Mouse (Mus musculus) intestine, postnatal 0 days (tissue): ENCODE measurements at regions not wholly inside any gene's neighbourhood (a gene's known extent, or its start where the extent isn't known, plus 50 kb on each side); places are given as distances from the start of the nearest gene placed in this dataset.

Experiments
- ATAC-seq: fragments of 200-750 bp; cut with Nextera tagmentation; 2 replicates; pipeline ENCODE4 v1.8.0; 2017; ENCODE audit warnings: mild to moderate bottlenecking, moderate TSS enrichment, moderate library complexity
- H3K27ac ChIP-seq: fragments of 300-500 bp; sonication (generic); 2 replicates; pipeline ENCODE4 v1.5.1; 2014; ENCODE audit warnings: mild to moderate bottlenecking, low read depth, low read length, moderate library complexity
- H3K27me3 ChIP-seq: fragments of 300-500 bp; sonication (generic); replicated peaks from 2 replicates; pipeline ENCODE4 v1.6.1; 2014; ENCODE audit warnings: low read length, mixed read lengths; ENCODE audit not compliant: control insufficient read depth, insufficient read depth
- H3K36me3 ChIP-seq: fragments of 300-500 bp; sonication (generic); 2 replicates; pipeline ENCODE4 v1.6.1; 2014; ENCODE audit warnings: mild to moderate bottlenecking, moderate library complexity; ENCODE audit not compliant: control insufficient read depth, insufficient read depth
- H3K4me1 ChIP-seq: fragments of 300-500 bp; sonication (generic); replicated peaks from 2 replicates; pipeline ENCODE4 v1.6.1; 2014; ENCODE audit warnings: antibody characterized with exemption, low read length, mixed read lengths; ENCODE audit not compliant: control insufficient read depth, insufficient read depth
- H3K4me2 ChIP-seq: fragments of 300-500 bp; sonication (generic); replicated peaks from 2 replicates; pipeline ENCODE4 v1.6.1; 2014; ENCODE audit warnings: low read depth, mild to moderate bottlenecking, moderate library complexity
- H3K4me3 ChIP-seq: fragments of 300-500 bp; sonication (generic); 2 replicates; pipeline ENCODE4 v1.5.1; 2014; ENCODE audit warnings: low read depth, low read length
- H3K9ac ChIP-seq: fragments of 300-500 bp; sonication (generic); 2 replicates; pipeline ENCODE4 v1.6.1; 2014; ENCODE audit warnings: mild to moderate bottlenecking, low read depth, low read length
- H3K9me3 ChIP-seq: fragments of 300-500 bp; sonication (generic); 2 replicates; pipeline ENCODE4 v1.6.1; 2016; ENCODE audit warnings: mixed run types; ENCODE audit not compliant: control insufficient read depth
- CTCF ChIP-seq: sonication (generic); IDR thresholded peaks from 2 replicates; pipeline ENCODE4 v1.5.1; 2016; ENCODE audit warnings: low read depth, mild to moderate bottlenecking, control low read depth, antibody characterized with exemption, moderate library complexity
- WGBS: fragments of 180-500 bp; shearing (Covaris S2); extraction: QIAGEN DNeasy Blood & Tissue Kit; methylation state at CpG from one replicate; pipeline ENCODE4 v1.1.7; 2014; 5-methylcytosine and 5-hydroxymethylcytosine counted together

DNA sequence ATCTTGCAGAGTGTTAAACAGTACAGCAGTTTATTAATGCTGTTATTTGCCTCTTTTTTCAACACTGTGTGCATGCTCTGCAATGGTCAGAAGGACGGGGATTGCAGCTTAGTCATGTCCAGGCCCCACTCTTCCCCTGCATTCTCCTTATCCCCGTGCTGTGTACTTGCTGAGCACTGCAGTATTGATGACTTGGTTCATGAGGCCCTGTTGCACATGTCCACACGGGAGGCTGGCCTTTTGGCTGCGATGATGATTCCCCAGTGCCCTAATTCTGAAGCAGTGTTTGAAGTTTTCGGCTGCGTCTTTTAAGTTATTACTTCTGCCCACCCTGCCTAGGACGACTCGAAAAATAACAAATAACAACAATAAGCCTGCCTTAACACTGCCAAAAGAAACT lies 750.7 kb downstream of the Inhba start:
- 86% methylated on average over 8 of the region's 8 CpGs for WGBS
- no peak overlapping the region for H3K4me3 ChIP-seq
- ATAC-seq = no peak
- H3K36me3 ChIP-seq = no peaks in the 10 kb centered on the region
- H3K27me3 ChIP-seq = no peaks in the 10 kb centered on the region
- no peaks in the 10 kb centered on the region for H3K9me3 ChIP-seq
- H3K9ac ChIP-seq = no peak overlapping the region
- no peak overlapping the region for H3K4me2 ChIP-seq
- no peak overlapping the region for H3K27ac ChIP-seq
- TF ChIP-seq CTCF = no peak
- no peaks in the 10 kb centered on the region for H3K4me1 ChIP-seq

DNA sequence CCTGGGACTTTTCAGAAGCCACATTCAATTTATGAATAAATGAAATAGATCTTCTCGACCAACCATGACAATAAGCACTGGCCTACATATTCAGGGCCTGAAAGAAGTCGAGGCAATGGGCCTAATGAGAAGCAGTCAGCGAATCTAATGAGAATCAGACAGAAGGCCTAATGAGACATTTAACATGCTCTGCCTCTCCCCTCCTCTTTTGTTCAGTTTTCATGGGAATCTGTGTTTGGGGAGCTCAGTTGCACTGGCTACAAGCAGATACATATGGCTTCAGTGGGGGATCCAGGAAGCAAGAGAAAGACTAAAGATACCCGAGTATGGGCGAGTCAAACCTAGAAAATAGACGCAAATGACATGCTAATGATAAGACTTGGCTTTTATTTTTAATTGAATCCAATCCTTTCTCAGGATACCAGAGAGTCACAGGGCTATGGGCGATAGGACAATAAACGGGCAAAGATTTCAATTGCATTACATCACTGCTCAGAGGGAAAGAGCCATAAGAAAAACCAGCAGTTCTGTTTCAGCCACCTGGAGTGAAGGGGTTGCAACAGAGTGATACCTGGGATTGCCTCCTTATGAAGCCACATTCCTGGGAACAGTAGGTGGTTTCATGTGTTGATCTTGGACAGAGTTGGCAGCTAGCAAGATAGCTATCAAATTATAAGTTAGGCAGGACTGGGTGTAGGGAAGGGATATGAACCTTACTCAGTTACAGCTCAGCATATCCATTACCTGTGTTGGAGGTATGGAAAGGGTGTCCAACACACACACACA lies 751.3 kb downstream of the Inhba start:
- 90% methylated on average over 8 of the region's 8 CpGs for WGBS
- TF ChIP-seq CTCF = no peak
- H3K4me2 ChIP-seq = no peak overlapping the region
- no peaks in the 10 kb centered on the region for H3K9me3 ChIP-seq
- no peaks in the 10 kb centered on the region for H3K36me3 ChIP-seq
- no peaks in the 10 kb centered on the region for H3K27me3 ChIP-seq
- H3K4me1 ChIP-seq = no peaks in the 10 kb centered on the region
- no peak overlapping the region for H3K27ac ChIP-seq
- H3K9ac ChIP-seq = no peak overlapping the region
- H3K4me3 ChIP-seq = no peak overlapping the region
- ATAC-seq = no peak

DNA sequence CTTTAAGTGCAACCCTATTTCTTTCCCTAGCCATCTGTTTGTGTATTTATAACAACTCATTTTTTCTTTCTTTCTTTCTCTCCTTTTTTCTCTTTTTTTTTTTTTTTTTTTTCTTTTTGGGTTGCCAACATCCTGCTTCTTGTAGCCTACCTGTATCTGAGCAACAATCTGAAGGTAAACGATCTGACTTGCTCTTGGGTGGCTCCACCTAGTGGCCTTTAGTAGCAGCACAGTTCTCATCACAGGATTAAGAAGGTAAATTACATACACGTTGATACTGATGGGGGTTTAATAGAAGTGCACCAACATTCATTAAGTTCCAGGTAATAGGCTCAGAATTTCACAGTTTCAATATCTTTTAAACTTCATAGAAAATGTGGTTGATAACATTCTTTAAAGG lies 752.1 kb downstream of the Inhba start:
- no peak overlapping the region for H3K4me2 ChIP-seq
- H3K27me3 ChIP-seq = no peaks in the 10 kb centered on the region
- WGBS = 5% methylated on average over 2 of the region's 2 CpGs
- no peak overlapping the region for H3K27ac ChIP-seq
- H3K4me1 ChIP-seq = no peaks in the 10 kb centered on the region
- H3K4me3 ChIP-seq = no peak overlapping the region
- no peaks in the 10 kb centered on the region for H3K36me3 ChIP-seq
- no peaks in the 10 kb centered on the region for H3K9me3 ChIP-seq
- ATAC-seq = no peak
- TF ChIP-seq CTCF = peak; percentile 84
- H3K9ac ChIP-seq = no peak overlapping the region

DNA sequence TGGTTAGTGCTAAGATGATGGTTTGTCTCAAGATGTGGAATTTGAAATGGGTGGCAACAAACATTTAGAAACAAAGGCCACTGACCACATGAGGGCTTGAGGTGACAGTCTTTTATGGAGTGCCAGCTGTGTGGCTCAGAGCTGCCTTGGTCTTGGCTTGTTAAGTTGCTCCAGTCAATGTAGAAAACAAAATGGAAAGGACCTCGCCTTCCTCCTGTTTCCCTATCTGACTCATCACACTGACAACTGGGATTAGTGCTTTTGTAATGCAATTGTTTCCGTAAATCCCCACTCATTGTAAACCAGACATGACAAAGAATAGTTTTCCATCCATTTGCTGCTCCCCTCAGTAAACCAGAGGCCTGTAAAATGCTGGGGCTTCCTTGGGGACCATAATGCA lies 757.8 kb downstream of the Inhba start:
- no peak for TF ChIP-seq CTCF
- no peak overlapping the region for H3K27ac ChIP-seq
- H3K4me3 ChIP-seq = no peak overlapping the region
- WGBS = 67% methylated on average over 2 of the region's 2 CpGs
- no peaks in the 10 kb centered on the region for H3K4me1 ChIP-seq
- H3K9me3 ChIP-seq = no peaks in the 10 kb centered on the region
- no peak overlapping the region for H3K9ac ChIP-seq
- no peaks in the 10 kb centered on the region for H3K36me3 ChIP-seq
- ATAC-seq = no peak
- H3K27me3 ChIP-seq = no peaks in the 10 kb centered on the region
- no peak overlapping the region for H3K4me2 ChIP-seq

DNA sequence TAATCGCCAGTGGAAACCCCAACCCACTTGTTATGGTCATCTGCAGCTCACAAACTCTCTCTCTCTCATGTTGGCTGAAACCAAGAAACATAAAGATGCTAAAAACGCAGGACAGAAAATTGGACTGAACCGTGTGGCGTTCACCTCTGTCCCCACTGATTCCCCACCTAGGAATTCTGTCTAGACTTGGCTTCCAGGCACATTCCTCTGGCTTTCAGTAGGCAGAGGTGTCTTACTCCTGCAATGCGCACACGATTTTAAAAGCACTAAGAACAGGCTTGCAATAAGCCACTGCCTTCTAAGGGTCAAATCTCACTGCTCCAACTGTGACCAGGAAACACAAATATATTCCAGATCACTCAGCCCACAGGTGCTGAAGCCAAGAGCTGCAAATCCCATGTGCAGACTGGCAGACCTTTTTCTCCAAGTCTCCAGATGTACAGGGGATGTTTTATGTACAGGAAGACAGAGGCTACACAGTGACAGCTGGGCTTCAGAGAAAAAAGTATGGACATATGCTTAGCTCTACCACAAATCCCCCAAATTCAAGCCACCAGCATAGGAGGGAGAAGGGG lies 758.3 kb downstream of the Inhba start:
- Histone ChIP-seq H3K27me3 (no peaks in the 10 kb centered on the region), H3K4me1 (no peaks in the 10 kb centered on the region), H3K27ac (no peak overlapping the region), H3K4me3 (no peak overlapping the region), H3K9ac (no peak overlapping the region), H3K4me2 (no peak overlapping the region), H3K36me3 (no peaks in the 10 kb centered on the region), H3K9me3 (no peaks in the 10 kb centered on the region)
- 71% methylated on average over 6 of the region's 6 CpGs for WGBS
- TF ChIP-seq CTCF = no peak
- no peak for ATAC-seq

DNA sequence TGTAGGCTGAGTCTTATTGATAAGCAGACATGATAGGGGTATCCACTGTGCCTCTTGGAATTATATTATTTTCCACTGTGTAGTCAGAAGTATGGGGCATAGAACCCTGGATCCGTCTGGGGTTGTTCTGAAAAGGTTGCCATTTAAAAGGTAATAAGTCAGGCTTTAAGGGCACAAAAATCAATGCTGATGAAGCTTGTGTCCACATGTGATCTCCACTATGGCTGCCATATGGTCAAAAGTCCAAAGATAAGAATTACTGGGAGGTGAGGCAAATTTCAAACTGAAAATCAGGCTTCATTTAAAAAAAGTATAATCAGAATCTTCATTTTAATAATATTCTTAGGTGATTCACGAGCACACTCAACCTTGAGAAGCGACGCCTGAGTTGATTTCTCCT lies 760.2 kb downstream of the Inhba start:
- H3K9me3 ChIP-seq = no peaks in the 10 kb centered on the region
- no peak overlapping the region for H3K27ac ChIP-seq
- H3K9ac ChIP-seq = no peak overlapping the region
- no peak for ATAC-seq
- H3K36me3 ChIP-seq = no peaks in the 10 kb centered on the region
- no peaks in the 10 kb centered on the region for H3K4me1 ChIP-seq
- H3K4me3 ChIP-seq = no peak overlapping the region
- H3K27me3 ChIP-seq = no peaks in the 10 kb centered on the region
- no peak overlapping the region for H3K4me2 ChIP-seq
- 81% methylated on average over 4 of the region's 4 CpGs for WGBS
- no peak for TF ChIP-seq CTCF
